Mouse (Mus musculus): ENCODE data around the gene Dscaml1.

Dscaml1 gene

GRCm38 (mm10) chr9:45458363-45458762 lies 31.9 kb downstream of the Dscaml1 start:
- DNase-seq = peak; percentile 66

GRCm38 (mm10) chr9:45465396-45466019 lies 39.1 kb downstream of the Dscaml1 start:
- no peak for DNase-seq

- DNase-seq = no peak
Observed at GRCm38 (mm10) chr9:45468235-45468634, 41.8 kb downstream of the Dscaml1 start.

- DNase-seq = no peak
Observed at GRCm38 (mm10) chr9:45470746-45471471, 44.5 kb downstream of the Dscaml1 start.

GRCm38 (mm10) chr9:45471691-45472090 lies 45.3 kb downstream of the Dscaml1 start:
- DNase-seq = no peak

- no peak for DNase-seq
Observed at GRCm38 (mm10) chr9:45474874-45475273, 48.4 kb downstream of the Dscaml1 start.

GRCm38 (mm10) chr9:45480936-45481335 lies 54.5 kb downstream of the Dscaml1 start:
- DNase-seq = peak; percentile 52

- no peak for DNase-seq
Observed at GRCm38 (mm10) chr9:45486665-45487074, 60.2 kb downstream of the Dscaml1 start.

- peak; percentile 38 for DNase-seq
Observed at GRCm38 (mm10) chr9:45487179-45487801, 60.9 kb downstream of the Dscaml1 start.

GRCm38 (mm10) chr9:45490899-45491298 lies 64.5 kb downstream of the Dscaml1 start:
- DNase-seq = no peak

- DNase-seq = no peak
Observed at GRCm38 (mm10) chr9:45494889-45495288, 68.5 kb downstream of the Dscaml1 start.

GRCm38 (mm10) chr9:45496340-45496739 lies 69.9 kb downstream of the Dscaml1 start:
- DNase-seq = no peak

GRCm38 (mm10) chr9:45496944-45497343 lies 70.5 kb downstream of the Dscaml1 start:
- no peak for DNase-seq

GRCm38 (mm10) chr9:45499267-45499666 lies 72.8 kb downstream of the Dscaml1 start:
- no peak for DNase-seq

GRCm38 (mm10) chr9:45500071-45500595 lies 73.7 kb downstream of the Dscaml1 start:
- DNase-seq = no peak

GRCm38 (mm10) chr9:45501295-45501927 lies 75.0 kb downstream of the Dscaml1 start:
- no peak for DNase-seq

GRCm38 (mm10) chr9:45501963-45502641 lies 75.7 kb downstream of the Dscaml1 start:
- no peak for DNase-seq

- no peak for DNase-seq
Observed at GRCm38 (mm10) chr9:45504977-45505376, 78.5 kb downstream of the Dscaml1 start.

- no peak for DNase-seq
Observed at GRCm38 (mm10) chr9:45505487-45505939, 79.1 kb downstream of the Dscaml1 start.

GRCm38 (mm10) chr9:45507482-45507881 lies 81.1 kb downstream of the Dscaml1 start:
- no peak for DNase-seq

GRCm38 (mm10) chr9:45510806-45511546 lies 84.5 kb downstream of the Dscaml1 start:
- DNase-seq = no peak
